Mouse (Mus musculus) NIH3T3 (cell line): ENCODE measurements around the gene Fopnl.

Experiments used
- DNase-seq: peaks from one replicate; pipeline ENCODE4 v3.0.0-alpha.2; 2012; ENCODE audit warnings: low read depth

Fopnl gene

GRCm38 (mm10) chr16:14316884-14317876 lies at the start of gene Fopnl:
Fopnl (minus strand) TSS chr16:14317405.
- peak; percentile 99 for DNase-seq

GRCm38 (mm10) chr16:14366017-14366416 lies 48.8 kb upstream of the Fopnl start:
- DNase-seq = no peak

GRCm38 (mm10) chr16:14365457-14365856 lies 48.3 kb upstream of the Fopnl start:
- DNase-seq = no peak

- no peak for DNase-seq
Measured at GRCm38 (mm10) chr16:14364066-14364465, 46.9 kb upstream of the Fopnl start.

- DNase-seq = no peak
Measured at GRCm38 (mm10) chr16:14363496-14363895, 46.3 kb upstream of the Fopnl start.

GRCm38 (mm10) chr16:14362099-14362820 lies 45.1 kb upstream of the Fopnl start:
- DNase-seq = peak; percentile 70

GRCm38 (mm10) chr16:14361362-14362098 lies 44.3 kb upstream of the Fopnl start, which contains the start of gene Abcc1:
Abcc1 (plus strand) TSS chr16:14361558.
- peak; percentile 92 for DNase-seq

- peak; percentile 68 for DNase-seq
Measured at GRCm38 (mm10) chr16:14360931-14361330, 43.7 kb upstream of the Fopnl start.

GRCm38 (mm10) chr16:14358531-14358930 lies 41.3 kb upstream of the Fopnl start:
- DNase-seq = no peak

GRCm38 (mm10) chr16:14357859-14358258 lies 40.7 kb upstream of the Fopnl start:
- no peak for DNase-seq

GRCm38 (mm10) chr16:14352663-14353062 lies 35.5 kb upstream of the Fopnl start:
- peak; percentile 70 for DNase-seq

- DNase-seq = no peak
Measured at GRCm38 (mm10) chr16:14352234-14352633, 35.0 kb upstream of the Fopnl start.

GRCm38 (mm10) chr16:14351571-14351970 lies 34.4 kb upstream of the Fopnl start:
- DNase-seq = no peak

GRCm38 (mm10) chr16:14344967-14345366 lies 27.8 kb upstream of the Fopnl start:
- no peak for DNase-seq

GRCm38 (mm10) chr16:14328156-14328555 lies 11.0 kb upstream of the Fopnl start:
- DNase-seq = peak; percentile 12

GRCm38 (mm10) chr16:14320494-14320893 lies 3.3 kb upstream of the Fopnl start:
- no peak for DNase-seq

GRCm38 (mm10) chr16:14319681-14320080 lies 2.5 kb upstream of the Fopnl start:
- no peak for DNase-seq

GRCm38 (mm10) chr16:14312914-14313313 lies 4.3 kb downstream of the Fopnl start:
- no peak for DNase-seq

- peak; percentile 76 for DNase-seq
Measured at GRCm38 (mm10) chr16:14311371-14311770, 5.8 kb downstream of the Fopnl start.

- DNase-seq = no peak
Measured at GRCm38 (mm10) chr16:14309833-14310232, 7.4 kb downstream of the Fopnl start.

- DNase-seq = no peak
Measured at GRCm38 (mm10) chr16:14308245-14309073, 8.7 kb downstream of the Fopnl start.
